ENCODE assay signal across 8 mouse cellular contexts in genomic region chr16:90458899-90459610, GRCm38 (mm10).
A peak's percentile ranks its signal among the peaks of the same experiment; 100 is the strongest.
DNase-seq lines count a peak whose midpoint lies in the region; ATAC-seq lines count a peak whose summit lies in the region.

No protein-coding gene starts in this region.

- H3K4me2 ChIP-seq in limb, embryonic 12.5 days, result no peak overlapping the region

- DNase-seq in limb, embryonic 10.5 days (ENCODE audit: low spot score), result no peak
- DNase-seq in heart, adult 9 months (ENCODE audit: low spot score in 2 of 2), result peak; percentile 63 to 71
- peak; percentile 29 for DNase-seq in kidney, postnatal 10 days
- peak; percentile 25 for DNase-seq in retina, postnatal 1 day
- DNase-seq in gastrocnemius, postnatal 10 days, result no peak
- DNase-seq in urinary bladder, postnatal 36 days (ENCODE audit: low spot score in 2 of 2), result no peak
- DNase-seq in spleen, postnatal 4 days (ENCODE audit: low spot score in 2 of 2), result no peak

- H3K4me3 ChIP-seq in limb, embryonic 12.5 days (replicated peaks), result no peak overlapping the region
- H3K4me3 ChIP-seq in limb, embryonic 10.5 days, result no peak overlapping the region

- H3K27ac ChIP-seq in limb, embryonic 12.5 days, result peak overlapping the region; percentile 42
- no peak overlapping the region; the same call in 1 of the 2 replicates for H3K27ac ChIP-seq in limb, embryonic 10.5 days

- H3K9me3 ChIP-seq in limb, embryonic 12.5 days, result no peaks in the 10 kb centered on the region
- no peaks in the 10 kb centered on the region for H3K9me3 ChIP-seq in limb, embryonic 10.5 days (replicated peaks)

- no peak for ATAC-seq in limb, embryonic 12.5 days (ENCODE audit: insufficient number of reproducible peaks, insufficient read depth, low FRiP score, low TSS enrichment, low read depth)

- no peak overlapping the region for H3K9ac ChIP-seq in limb, embryonic 12.5 days (replicated peaks)

- peaks cover 66% of the 10 kb centered on the region for H3K36me3 ChIP-seq in limb, embryonic 12.5 days
- H3K36me3 ChIP-seq in limb, embryonic 10.5 days, result peaks cover 83% of the 10 kb centered on the region

- no peaks in the 10 kb centered on the region for H3K27me3 ChIP-seq in limb, embryonic 12.5 days
- H3K27me3 ChIP-seq in limb, embryonic 10.5 days (ENCODE audit: low read depth, poor library complexity, severe bottlenecking), result no peaks in the 10 kb centered on the region

- 48% methylated on average over 11 of the region's 11 CpGs for WGBS in limb, embryonic 12.5 days
- 74% methylated on average over 11 of the region's 11 CpGs for WGBS in limb, embryonic 10.5 days

- peaks cover 46% of the 10 kb centered on the region for H3K4me1 ChIP-seq in limb, embryonic 12.5 days (replicated peaks)
- H3K4me1 ChIP-seq in limb, embryonic 10.5 days, result peaks cover 27% of the 10 kb centered on the region

Comparison
In these comparisons a context has a peak if more than half of its experiments do, and no peak if none do; other contexts are left out.
1. DNase-seq: peak in heart, adult 9 months (2 of 2), kidney, postnatal 10 days (single experiment) and retina, postnatal 1 day (single experiment); none in limb, embryonic 10.5 days (single experiment), gastrocnemius, postnatal 10 days (single experiment), urinary bladder, postnatal 36 days (0 of 2) and spleen, postnatal 4 days (0 of 2).